Mouse (Mus musculus): ENCODE data around the gene Atp13a5.
A peak's percentile ranks its signal among the peaks of the same experiment; 100 is the strongest.

Atp13a5 gene

GRCm38 (mm10) chr16:29378458-29378857, at the start of gene Atp13a5:
Gene Atp13a5 (minus strand): TSS chr16:29378732.
- peak; percentile 51 for DNase-seq (ENCODE audit: low spot score)

- no peak for DNase-seq (ENCODE audit: low spot score)
Observed at GRCm38 (mm10) chr16:29414822-29415221, 36.3 kb upstream of the Atp13a5 start.

- DNase-seq (ENCODE audit: low spot score) = no peak
Observed at GRCm38 (mm10) chr16:29407319-29407718, 28.8 kb upstream of the Atp13a5 start.

GRCm38 (mm10) chr16:29399079-29399478, 20.5 kb upstream of the Atp13a5 start:
- no peak for DNase-seq (ENCODE audit: low spot score)

- DNase-seq (ENCODE audit: low spot score) = no peak
Observed at GRCm38 (mm10) chr16:29384781-29385180, 6.2 kb upstream of the Atp13a5 start.

GRCm38 (mm10) chr16:29374636-29375035, 3.9 kb downstream of the Atp13a5 start:
- no peak for DNase-seq (ENCODE audit: low spot score)

- no peak for DNase-seq (ENCODE audit: low spot score)
Observed at GRCm38 (mm10) chr16:29331351-29332044, 47.0 kb downstream of the Atp13a5 start.

- DNase-seq (ENCODE audit: low spot score) = no peak
Observed at GRCm38 (mm10) chr16:29330948-29331347, 47.6 kb downstream of the Atp13a5 start.

- no peak for DNase-seq (ENCODE audit: low spot score)
Observed at GRCm38 (mm10) chr16:29329213-29329612, 49.3 kb downstream of the Atp13a5 start.

- no peak for DNase-seq (ENCODE audit: low spot score)
Observed at GRCm38 (mm10) chr16:29327910-29328309, 50.6 kb downstream of the Atp13a5 start.

GRCm38 (mm10) chr16:29325233-29325919, 53.2 kb downstream of the Atp13a5 start:
- DNase-seq (ENCODE audit: low spot score) = no peak

- DNase-seq (ENCODE audit: low spot score) = no peak
Observed at GRCm38 (mm10) chr16:29320717-29321116, 57.8 kb downstream of the Atp13a5 start.

- no peak for DNase-seq (ENCODE audit: low spot score)
Observed at GRCm38 (mm10) chr16:29315391-29315790, 63.1 kb downstream of the Atp13a5 start.

- DNase-seq (ENCODE audit: low spot score) = no peak
Observed at GRCm38 (mm10) chr16:29314991-29315390, 63.5 kb downstream of the Atp13a5 start.

- DNase-seq (ENCODE audit: low spot score) = no peak
Observed at GRCm38 (mm10) chr16:29297555-29298021, 80.9 kb downstream of the Atp13a5 start.

GRCm38 (mm10) chr16:29280691-29281090, 97.8 kb downstream of the Atp13a5 start:
- DNase-seq (ENCODE audit: low spot score) = no peak

- peak; percentile 33 for DNase-seq (ENCODE audit: low spot score)
Observed at GRCm38 (mm10) chr16:29254325-29254724, 124.2 kb downstream of the Atp13a5 start.

- DNase-seq (ENCODE audit: low spot score) = no peak
Observed at GRCm38 (mm10) chr16:29235951-29236350, 142.6 kb downstream of the Atp13a5 start.

- no peak for DNase-seq (ENCODE audit: low spot score)
Observed at GRCm38 (mm10) chr16:29216395-29217295, 161.9 kb downstream of the Atp13a5 start.

- no peak for DNase-seq (ENCODE audit: low spot score)
Observed at GRCm38 (mm10) chr16:29209605-29210411, 168.7 kb downstream of the Atp13a5 start, which contains the start of gene Hrasls. Gene Hrasls (plus strand): TSS chr16:29209695.

- DNase-seq (ENCODE audit: low spot score) = no peak
Observed at GRCm38 (mm10) chr16:29208841-29209240, 169.7 kb downstream of the Atp13a5 start.

Measured in lung, postnatal 25 days (tissue).